Mouse (Mus musculus): ENCODE measurements around the gene Uhrf1.

The Uhrf1 gene

GRCm38 (mm10) chr17:56343466-56343865 lies 40.3 kb downstream of the Uhrf1 start:
- no peak for DNase-seq (ENCODE audit: low read depth, low spot score)

- no peak for DNase-seq (ENCODE audit: low read depth, low spot score)
Measured at GRCm38 (mm10) chr17:56345364-56345763, 42.2 kb downstream of the Uhrf1 start.

GRCm38 (mm10) chr17:56348128-56348527 lies 45.0 kb downstream of the Uhrf1 start:
- DNase-seq (ENCODE audit: low read depth, low spot score), result no peak

GRCm38 (mm10) chr17:56348586-56348985 lies 45.5 kb downstream of the Uhrf1 start:
- DNase-seq (ENCODE audit: low read depth, low spot score), result no peak

- peak; percentile 86 for DNase-seq (ENCODE audit: low read depth, low spot score)
Measured at GRCm38 (mm10) chr17:56350694-56351093, 47.6 kb downstream of the Uhrf1 start.

- peak; percentile 89 for DNase-seq (ENCODE audit: low read depth, low spot score)
Measured at GRCm38 (mm10) chr17:56356921-56357885, 54.1 kb downstream of the Uhrf1 start.

GRCm38 (mm10) chr17:56359183-56359725 lies 56.1 kb downstream of the Uhrf1 start:
- DNase-seq (ENCODE audit: low read depth, low spot score), result no peak

GRCm38 (mm10) chr17:56359864-56360263 lies 56.7 kb downstream of the Uhrf1 start:
- DNase-seq (ENCODE audit: low read depth, low spot score), result no peak

- DNase-seq (ENCODE audit: low read depth, low spot score), result no peak
Measured at GRCm38 (mm10) chr17:56360451-56360850, 57.3 kb downstream of the Uhrf1 start.

- DNase-seq (ENCODE audit: low read depth, low spot score), result no peak
Measured at GRCm38 (mm10) chr17:56361542-56361941, 58.4 kb downstream of the Uhrf1 start.

GRCm38 (mm10) chr17:56365791-56366673 lies 62.9 kb downstream of the Uhrf1 start:
- DNase-seq (ENCODE audit: low read depth, low spot score), result no peak

GRCm38 (mm10) chr17:56368291-56368790 lies 65.2 kb downstream of the Uhrf1 start:
- no peak for DNase-seq (ENCODE audit: low read depth, low spot score)

- no peak for DNase-seq (ENCODE audit: low read depth, low spot score)
Measured at GRCm38 (mm10) chr17:56370090-56370489, 67.0 kb downstream of the Uhrf1 start.

GRCm38 (mm10) chr17:56371029-56371660 lies 68.0 kb downstream of the Uhrf1 start:
- no peak for DNase-seq (ENCODE audit: low read depth, low spot score)

- DNase-seq (ENCODE audit: low read depth, low spot score), result no peak
Measured at GRCm38 (mm10) chr17:56372109-56372508, 69.0 kb downstream of the Uhrf1 start.

All from CD4-positive, CD25-positive, alpha-beta regulatory T cell, adult 2 months (primary cell).